Mouse (Mus musculus): Measurements from ENCODE around the gene Tat. TPM values are rescaled to one million over a fixed set of nuclear protein-coding genes. Genes with fewer than 3 reads are reported as not detected.
"Not testable (repeated sequence)": the region's sequence is repeated elsewhere in the genome, so short reads cannot be mapped to it uniquely, and the experiment has no call there.

Tat gene
- polyA plus RNA-seq, 1 experiment, result 0.34 TPM

GRCm38 (mm10) chr8:109983944-109984343 is 6.3 kb upstream of the Tat start:
- DNase-seq (ENCODE audit: low read depth), result no peak

DNA sequence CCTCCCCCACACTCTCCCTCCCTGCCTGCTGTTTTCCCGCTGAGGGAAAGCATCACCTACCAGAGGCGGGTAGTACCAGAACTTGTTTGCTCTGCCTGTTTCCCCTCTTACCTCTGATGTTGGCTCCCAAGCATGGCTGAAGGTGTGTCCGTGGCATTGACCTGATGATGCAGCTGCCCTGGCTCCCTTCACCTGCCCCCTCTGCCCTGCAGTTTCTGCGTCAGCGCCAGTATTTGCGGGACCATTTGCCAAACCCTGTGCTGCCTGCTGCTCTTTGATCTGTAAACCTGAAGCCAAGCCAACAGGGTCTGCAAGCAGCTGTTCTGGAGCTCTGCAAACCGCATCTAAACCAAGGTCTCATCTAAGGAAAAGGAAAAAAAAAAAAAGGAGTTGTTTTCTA is 3.9 kb upstream of the Tat start:
- no peak for DNase-seq (ENCODE audit: low read depth)

- no peak for DNase-seq (ENCODE audit: low read depth)
These were observed 2.5 kb upstream of the Tat start for GRCm38 (mm10) chr8:109987776-109988175.

DNA sequence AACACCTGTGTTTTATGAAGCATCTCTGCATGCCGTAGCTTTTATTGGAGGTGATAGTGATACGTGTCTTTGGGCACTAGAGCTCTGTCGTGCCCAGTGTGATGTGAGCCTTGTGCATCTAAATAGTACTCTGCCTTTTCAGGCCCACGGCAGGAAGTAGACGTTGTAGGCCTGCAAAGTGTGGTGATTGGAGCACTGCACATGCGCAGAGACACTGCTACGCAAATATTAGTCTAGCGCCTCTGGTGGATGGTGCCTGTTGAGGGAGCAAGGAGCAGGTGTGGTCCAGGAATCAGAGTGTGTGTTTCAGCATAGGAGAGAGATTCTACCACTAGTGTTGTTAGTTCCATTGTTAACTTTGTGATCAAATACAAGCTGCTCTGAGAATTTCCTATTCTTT is 1.1 kb upstream of the Tat start:
- DNase-seq (ENCODE audit: low read depth), result no peak

GRCm38 (mm10) chr8:109992166-109992565 is 1.9 kb downstream of the Tat start:
- no peak for DNase-seq (ENCODE audit: low read depth)

DNA sequence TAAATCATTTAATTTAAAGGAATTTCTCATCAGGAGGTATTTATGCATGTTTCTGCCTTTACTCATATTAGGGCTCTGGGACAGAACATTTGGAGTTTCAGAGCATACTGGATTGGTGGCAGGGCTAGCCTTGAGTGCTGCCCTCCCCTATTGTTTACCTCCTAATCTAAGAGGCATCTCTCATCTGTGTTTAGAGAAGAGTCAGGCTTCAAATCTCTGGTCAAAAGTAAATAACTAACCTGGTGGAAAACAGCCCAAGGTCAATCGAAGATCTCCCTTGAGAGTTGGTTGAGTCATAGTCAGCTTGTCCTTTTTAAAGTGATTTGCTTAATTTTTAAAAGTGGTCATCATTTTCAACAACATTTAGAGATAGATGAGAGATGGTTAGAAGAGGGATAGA is 2.7 kb downstream of the Tat start:
- no peak for DNase-seq (ENCODE audit: low read depth)

DNA sequence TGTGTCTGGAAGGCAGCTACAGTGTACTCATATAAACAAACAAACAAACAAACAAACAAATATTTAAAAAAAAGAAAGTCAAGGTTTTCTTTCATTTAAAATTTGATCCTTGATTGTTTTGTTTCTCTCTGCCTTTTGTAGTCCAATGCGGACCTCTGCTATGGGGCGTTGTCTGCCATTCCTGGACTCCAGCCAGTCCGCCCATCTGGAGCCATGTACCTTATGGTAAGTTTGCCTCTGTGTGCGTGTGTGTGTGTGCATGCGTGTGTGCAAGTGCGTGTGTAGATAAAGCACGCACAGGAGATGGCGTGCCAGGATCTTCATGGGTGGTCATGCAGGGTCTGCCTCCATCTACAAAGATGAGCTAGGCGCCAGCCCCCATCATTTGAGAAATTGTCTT is 7.1 kb downstream of the Tat start:
- DNase-seq (ENCODE audit: low read depth), result no peak

- DNase-seq (ENCODE audit: low read depth), result no peak
These were observed 7.8 kb downstream of the Tat start for GRCm38 (mm10) chr8:109998066-109998465.

- no peak for DNase-seq (ENCODE audit: low read depth)
These were observed 9.7 kb downstream of the Tat start for GRCm38 (mm10) chr8:109999974-110000373.

GRCm38 (mm10) chr8:110002953-110003352 is 12.7 kb downstream of the Tat start:
- DNase-seq (ENCODE audit: low read depth), result no peak

DNA sequence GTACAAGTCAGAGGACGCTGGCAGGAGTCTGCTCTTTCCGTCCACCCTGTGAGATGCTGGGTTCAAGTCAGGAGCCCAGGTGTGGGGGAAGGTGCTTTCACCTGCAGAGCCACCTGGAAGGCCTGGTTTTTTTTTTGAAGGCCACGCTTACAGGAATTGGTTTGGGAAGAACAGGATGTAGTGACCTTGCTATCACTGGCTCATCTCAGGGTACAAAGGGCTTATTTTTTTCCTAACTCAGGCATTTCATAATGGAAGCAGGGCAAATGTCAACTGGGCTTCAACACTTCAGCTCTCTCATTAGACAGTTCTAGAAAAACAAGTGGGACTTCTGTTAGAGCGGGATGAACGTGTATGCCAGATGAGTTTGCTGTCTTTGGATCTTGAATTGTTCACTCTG is 14.1 kb downstream of the Tat start:
- DNase-seq (ENCODE audit: low read depth), result no peak

DNA sequence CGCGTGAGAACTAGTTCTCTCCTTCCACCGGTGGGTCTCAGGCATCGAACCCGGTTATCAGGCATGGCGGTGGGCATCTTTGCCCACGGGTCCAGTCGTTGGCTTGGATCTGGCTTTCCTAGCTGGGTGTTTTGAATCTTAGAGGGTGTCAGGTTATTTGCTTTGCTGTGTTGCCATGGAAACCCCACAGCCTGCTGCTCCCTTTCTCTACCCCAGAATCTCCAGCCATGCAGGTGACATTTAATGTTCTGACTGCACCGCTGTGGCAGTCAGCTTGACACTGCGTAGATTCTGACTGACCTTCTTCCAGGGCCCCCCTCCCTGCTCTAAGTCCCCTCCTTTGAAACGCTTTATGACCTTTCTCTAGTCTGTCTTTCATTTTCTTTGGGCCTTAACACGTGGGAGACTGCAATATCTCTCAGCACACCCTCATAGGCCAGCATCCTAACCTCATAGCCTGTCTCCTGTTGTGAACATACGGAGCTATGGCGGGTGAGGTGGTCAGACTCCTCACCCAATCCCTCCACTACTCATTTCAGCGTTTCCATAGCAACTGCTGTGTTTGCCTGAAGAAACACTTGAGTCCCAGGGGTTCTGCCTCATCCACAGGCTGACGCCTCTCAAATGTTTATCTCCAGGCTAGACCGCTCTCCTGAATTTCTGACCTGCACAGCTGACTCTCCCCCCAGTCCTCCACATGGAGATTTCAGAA is 16.2 kb downstream of the Tat start:
- no peak for DNase-seq (ENCODE audit: low read depth)

DNA sequence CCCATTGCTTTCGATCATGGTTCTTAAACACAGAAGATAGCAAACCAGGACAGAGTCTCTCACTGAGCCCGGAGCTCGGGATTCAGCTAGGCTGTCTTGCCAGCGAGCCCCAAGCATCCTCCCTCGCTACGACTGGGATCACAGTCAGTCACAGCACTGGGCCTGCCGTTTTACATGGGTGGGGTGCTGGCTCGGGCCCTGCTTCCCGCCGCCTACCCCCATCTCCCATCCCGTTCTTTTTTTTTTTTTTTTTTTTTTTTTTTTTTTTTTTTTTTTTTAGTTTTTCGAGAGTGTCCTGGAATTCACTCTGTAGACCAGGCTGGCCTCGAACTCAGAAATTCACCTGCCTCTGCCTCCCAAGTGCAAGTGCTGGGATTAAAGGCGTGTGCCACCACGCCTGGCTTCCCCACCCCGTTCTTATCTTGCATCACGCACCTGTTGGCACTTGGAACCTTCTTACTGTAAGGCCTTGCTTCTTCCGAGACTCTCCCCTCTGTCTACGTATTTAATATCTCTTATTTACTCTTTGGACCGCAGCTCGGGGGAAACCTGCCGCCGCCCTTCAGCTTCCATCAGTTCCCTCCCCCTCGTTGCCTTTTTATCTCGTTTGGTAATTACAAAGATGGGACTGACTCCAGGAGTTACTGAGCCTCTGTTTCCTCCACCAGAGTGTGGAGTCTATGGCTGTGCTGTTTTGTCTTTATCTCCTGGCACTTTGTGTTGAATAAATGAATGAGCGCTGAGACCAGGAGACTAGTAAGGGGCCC is 18.2 kb downstream of the Tat start:
- DNase-seq (ENCODE audit: low read depth), result no peak

DNA sequence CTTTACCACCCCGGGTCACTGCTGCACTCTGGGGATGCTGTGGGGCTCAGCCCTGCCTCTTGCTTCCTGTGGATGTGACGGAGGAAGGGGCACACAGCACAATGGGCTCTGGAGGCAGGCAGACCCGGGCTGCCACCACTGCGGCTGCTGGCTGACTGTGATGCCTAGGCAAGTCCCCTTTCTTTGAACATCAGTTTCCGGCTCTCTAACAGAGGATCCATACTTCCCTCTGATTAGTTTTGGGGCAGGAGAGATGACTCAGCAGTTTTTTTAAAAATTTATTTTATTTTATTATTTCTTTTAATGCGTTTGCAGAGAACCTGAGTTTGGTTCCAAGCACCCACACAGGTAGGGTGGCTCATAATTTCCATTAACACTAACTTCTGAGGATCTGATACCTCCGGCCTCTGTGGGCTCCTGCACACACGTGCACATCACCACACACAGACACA is 18.8 kb downstream of the Tat start:
- DNase-seq (ENCODE audit: low read depth), result no peak

- no peak for DNase-seq (ENCODE audit: low read depth)
These were observed 20.6 kb downstream of the Tat start for GRCm38 (mm10) chr8:110010868-110011267.

GRCm38 (mm10) chr8:110022081-110022480 is 31.8 kb downstream of the Tat start:
- DNase-seq (ENCODE audit: low read depth), result no peak

GRCm38 (mm10) chr8:110022768-110023344 is 32.6 kb downstream of the Tat start:
- DNase-seq (ENCODE audit: low read depth), result no peak

DNA sequence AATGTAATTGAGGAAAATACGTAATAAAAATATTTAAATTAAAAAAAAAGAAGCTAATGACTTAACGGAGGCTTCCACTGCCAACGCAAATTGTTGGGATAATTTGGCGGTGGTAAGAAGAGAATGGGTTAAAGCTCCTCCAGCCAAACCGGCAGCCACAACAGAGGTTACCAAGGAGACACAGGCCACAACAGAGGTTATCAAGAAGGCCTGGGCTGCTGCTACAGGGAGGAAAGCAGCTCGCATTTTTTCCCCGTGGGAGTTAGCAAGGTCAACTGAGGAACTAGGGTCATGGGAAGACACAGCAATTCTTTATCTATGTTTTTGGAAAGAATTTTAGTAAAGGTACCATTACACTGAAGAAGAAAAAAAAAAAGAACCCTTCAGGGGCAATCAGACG is 43.5 kb downstream of the Tat start:
- not testable (repeated sequence) for DNase-seq (ENCODE audit: low read depth)

DNA sequence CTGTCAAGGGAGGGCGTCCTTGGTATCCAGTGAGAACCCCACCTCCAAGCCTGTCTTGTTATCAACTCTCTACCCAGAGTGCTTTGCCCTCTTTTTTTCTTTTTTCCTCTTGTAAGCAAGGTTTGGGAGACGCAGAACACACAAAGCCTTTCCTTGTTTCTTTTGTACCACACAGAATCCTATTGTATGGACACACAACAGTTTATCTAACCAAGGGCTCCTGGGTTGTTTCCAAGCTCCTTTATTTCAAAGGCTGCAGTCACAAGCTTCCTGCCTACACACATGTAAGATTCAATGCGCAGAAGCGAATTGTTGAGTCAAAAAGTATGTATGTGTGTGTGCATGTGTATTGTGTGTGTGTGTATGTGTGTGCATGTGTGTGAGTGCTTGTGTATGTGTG is 44.1 kb downstream of the Tat start:
- DNase-seq (ENCODE audit: low read depth), result no peak

GRCm38 (mm10) chr8:110036156-110036555 is 45.9 kb downstream of the Tat start:
- no peak for DNase-seq (ENCODE audit: low read depth)

DNA sequence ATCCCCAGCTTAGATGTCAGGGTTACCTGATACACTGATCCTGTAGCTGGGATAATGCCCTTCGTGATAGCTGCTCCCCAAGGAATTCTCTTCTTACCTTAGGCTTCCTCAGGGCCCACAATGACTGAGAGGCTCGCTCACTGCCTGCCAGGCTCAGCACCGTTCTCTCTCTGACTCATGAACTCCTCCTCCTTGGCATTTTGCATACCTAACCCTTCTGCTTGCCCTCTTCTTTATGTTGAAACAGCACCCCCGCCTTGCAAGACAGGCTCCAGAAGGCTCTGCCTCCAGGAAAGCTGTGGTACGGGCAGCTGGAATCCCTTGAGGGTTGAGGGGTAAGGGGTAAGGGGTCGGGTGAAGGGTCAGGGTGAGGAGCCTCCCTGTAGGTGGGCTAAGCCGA is 49.0 kb downstream of the Tat start:
- DNase-seq (ENCODE audit: low read depth), result no peak

GRCm38 (mm10) chr8:110039659-110040058 is 49.4 kb downstream of the Tat start, which contains the start of gene Chst4:
Gene Chst4 (minus strand): TSS chr8:110039740.
- DNase-seq (ENCODE audit: low read depth), result no peak

GRCm38 (mm10) chr8:110040509-110040908 is 50.3 kb downstream of the Tat start:
- no peak for DNase-seq (ENCODE audit: low read depth)
